Mouse (Mus musculus): ENCODE results near the gene Bicd2. TPM values are rescaled to one million over a fixed set of nuclear protein-coding genes. Genes with fewer than 3 reads are reported as not detected.

The Bicd2 gene
- 38.7 and 40.6 TPM in 2 replicates for polyA plus RNA-seq (2015; fragmentation: Nextera tagmentation; extraction: Ambion mirVana)

- Histone ChIP-seq H3K9ac (peak within 1 kb of the TSS; percentile 96), H3K4me2 (peak within 1 kb of the TSS; percentile 84), H3K9me3 (no peaks in the 10 kb centered on the region), H3K27ac (replicated peaks) (peak within 1 kb of the TSS; percentile 78), H3K36me3 (no peaks in the 10 kb centered on the region), H3K4me3 (peak within 1 kb of the TSS; percentile 98), H3K4me1 (peaks cover 50% of the 10 kb centered on the region), H3K27me3 (replicated peaks) (no peaks in the 10 kb centered on the region)
- under 1% methylated on average over 74 of the region's 74 CpGs for WGBS
- ATAC-seq (ENCODE audit: extremely low read depth, insufficient number of reproducible peaks, low FRiP score, low TSS enrichment): peak; percentile 98
Observed at GRCm38 (mm10) chr13:49341012-49341830, at the start of gene Bicd2. Gene Bicd2, plus strand, starts transcription at chr13:49341585.

GRCm38 (mm10) chr13:49291949-49292348 is 49.4 kb upstream of the Bicd2 start:
- no peaks in the 10 kb centered on the region for H3K36me3 ChIP-seq
- no peak for ATAC-seq (ENCODE audit: extremely low read depth, insufficient number of reproducible peaks, low FRiP score, low TSS enrichment)
- WGBS: 83% methylated on average over 6 of the region's 6 CpGs
- no peak overlapping the region for H3K9ac ChIP-seq
- peaks cover 7% of the 10 kb centered on the region for H3K9me3 ChIP-seq
- H3K27me3 ChIP-seq (replicated peaks): no peaks in the 10 kb centered on the region
- no peaks in the 10 kb centered on the region; the same call in 1 of the 2 replicates for H3K4me1 ChIP-seq
- H3K27ac ChIP-seq (replicated peaks): no peak overlapping the region
- H3K4me3 ChIP-seq: no peak overlapping the region
- no peak overlapping the region for H3K4me2 ChIP-seq

DNA sequence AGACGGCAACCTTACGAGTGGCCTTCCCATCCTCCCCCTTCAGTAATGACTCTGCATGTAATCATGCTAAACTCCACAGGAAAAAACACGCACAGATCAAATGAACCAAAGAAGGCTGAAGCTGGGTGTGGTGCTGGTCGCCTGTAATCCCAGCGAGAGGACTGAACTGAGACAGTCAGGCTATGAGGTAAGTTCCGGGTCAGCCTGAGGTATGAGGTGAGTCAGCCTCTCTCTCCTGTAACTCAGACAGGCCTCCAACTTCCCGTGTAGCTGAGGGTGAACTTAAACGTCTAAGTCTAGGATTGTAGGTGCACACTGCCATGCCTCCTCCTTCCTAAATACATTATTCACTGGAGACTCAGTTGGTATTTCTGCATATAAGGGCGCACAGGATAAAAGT is 47.3 kb upstream of the Bicd2 start:
- 69% methylated on average over 9 of the region's 9 CpGs for WGBS
- Histone ChIP-seq H3K9me3 (peaks cover 7% of the 10 kb centered on the region), H3K9ac (no peak overlapping the region), H3K4me2 (no peak overlapping the region), H3K36me3 (no peaks in the 10 kb centered on the region), H3K27ac (replicated peaks) (no peak overlapping the region), H3K4me1 (no peaks in the 10 kb centered on the region; the same call in 1 of the 2 replicates), H3K4me3 (no peak overlapping the region), H3K27me3 (replicated peaks) (no peaks in the 10 kb centered on the region)
- no peak for ATAC-seq (ENCODE audit: extremely low read depth, insufficient number of reproducible peaks, low FRiP score, low TSS enrichment)

DNA sequence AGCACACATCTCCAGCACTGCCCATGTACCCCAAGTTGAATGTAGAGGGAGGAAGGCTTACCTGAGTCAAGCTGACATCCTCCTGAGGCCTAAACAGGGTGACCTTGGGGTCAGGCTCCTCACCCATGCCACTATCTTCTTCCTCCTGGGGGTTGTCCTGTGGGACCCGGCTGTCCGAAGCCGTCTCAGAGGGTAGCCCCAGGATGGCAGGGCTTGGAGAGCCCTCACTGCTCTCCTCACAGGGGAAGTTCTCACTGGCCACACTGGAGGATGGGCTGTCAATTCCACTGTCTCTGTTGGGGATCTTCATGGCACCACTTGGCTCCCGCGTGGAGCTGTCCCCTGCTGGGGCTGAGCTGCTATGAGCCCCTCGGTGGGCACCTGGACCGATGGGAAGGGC is 45.1 kb upstream of the Bicd2 start:
- no peaks in the 10 kb centered on the region for H3K4me1 ChIP-seq
- H3K4me2 ChIP-seq: no peak overlapping the region
- H3K36me3 ChIP-seq: no peaks in the 10 kb centered on the region
- 74% methylated on average over 7 of the region's 7 CpGs for WGBS
- H3K27me3 ChIP-seq (replicated peaks): no peaks in the 10 kb centered on the region
- peaks cover 6% of the 10 kb centered on the region for H3K9me3 ChIP-seq
- H3K4me3 ChIP-seq: no peak overlapping the region
- no peak overlapping the region for H3K27ac ChIP-seq (replicated peaks)
- no peak; the same call in 1 of the 2 replicates for ATAC-seq (ENCODE audit: extremely low read depth, insufficient number of reproducible peaks, low FRiP score, low TSS enrichment)
- no peak overlapping the region for H3K9ac ChIP-seq

DNA sequence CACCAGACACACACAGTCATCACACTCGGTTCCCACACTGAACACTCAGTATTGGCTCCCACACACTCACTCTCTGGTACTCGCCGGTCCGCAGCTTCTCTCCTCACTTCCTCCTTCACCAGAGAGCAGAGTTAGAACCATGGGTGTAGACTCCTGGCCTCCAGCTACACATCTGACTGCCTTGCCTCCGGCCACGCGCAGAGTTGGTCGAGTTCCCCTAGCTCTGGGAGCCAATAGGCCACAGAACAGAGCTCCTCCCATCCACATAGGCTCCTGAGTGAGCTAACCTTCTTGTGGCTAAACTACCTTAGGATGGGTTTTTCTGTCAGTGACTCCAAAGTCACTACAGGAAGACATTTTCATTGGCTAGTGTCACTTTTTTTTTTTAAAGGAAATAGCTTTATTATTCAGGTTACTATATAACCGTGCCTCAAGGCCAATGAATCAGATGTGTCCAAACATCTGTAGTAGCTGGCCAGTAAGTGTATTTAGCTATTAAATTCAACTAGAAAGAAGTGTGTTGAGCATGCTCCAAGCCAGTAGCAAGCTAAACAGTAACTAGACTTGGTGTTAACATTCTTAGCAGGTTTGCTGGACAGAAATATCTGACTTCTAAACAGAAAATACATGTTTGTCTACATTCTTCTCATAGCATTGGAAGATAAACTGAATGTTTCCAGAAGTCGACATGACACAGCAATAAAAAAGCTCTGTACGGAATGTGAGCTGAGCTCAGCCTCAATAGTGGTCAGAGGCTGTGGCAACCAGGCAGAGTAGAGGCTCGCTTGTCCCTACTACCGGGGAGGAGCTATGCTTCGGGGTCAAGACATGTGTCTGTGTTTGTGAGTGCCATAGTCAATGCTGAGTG is 42.6 kb upstream of the Bicd2 start:
- no peak overlapping the region for H3K27ac ChIP-seq (replicated peaks)
- no peaks in the 10 kb centered on the region for H3K36me3 ChIP-seq
- H3K4me3 ChIP-seq: no peak overlapping the region
- no peaks in the 10 kb centered on the region for H3K9me3 ChIP-seq
- 58% methylated on average over 14 of the region's 14 CpGs for WGBS
- H3K4me2 ChIP-seq: no peak overlapping the region
- H3K27me3 ChIP-seq (replicated peaks): no peaks in the 10 kb centered on the region
- ATAC-seq (ENCODE audit: extremely low read depth, insufficient number of reproducible peaks, low FRiP score, low TSS enrichment): no peak
- H3K9ac ChIP-seq: no peak overlapping the region
- no peaks in the 10 kb centered on the region for H3K4me1 ChIP-seq

DNA sequence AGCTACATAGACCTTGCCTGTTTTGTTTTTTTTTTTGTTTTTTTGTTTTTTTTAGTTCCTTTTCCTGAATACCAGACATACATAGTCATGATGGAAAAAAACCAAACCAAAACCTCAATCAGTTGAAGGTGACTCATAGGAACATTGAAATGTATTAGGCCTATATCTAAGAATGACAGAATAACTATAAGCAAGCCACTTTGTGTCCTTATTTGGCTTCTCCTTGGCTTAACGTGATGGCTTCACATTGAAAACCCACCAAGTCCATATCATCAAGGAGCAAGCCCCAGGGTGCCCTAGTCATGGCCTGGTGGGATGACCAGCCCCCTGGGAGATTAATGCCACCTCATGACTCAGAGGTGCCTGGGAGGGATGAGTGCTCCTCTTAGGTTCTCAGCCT is 40.6 kb upstream of the Bicd2 start:
- Histone ChIP-seq H3K9me3 (no peaks in the 10 kb centered on the region), H3K36me3 (no peaks in the 10 kb centered on the region), H3K27ac (replicated peaks) (no peak overlapping the region), H3K4me3 (no peak overlapping the region), H3K9ac (no peak overlapping the region), H3K4me2 (no peak overlapping the region), H3K4me1 (no peaks in the 10 kb centered on the region), H3K27me3 (replicated peaks) (no peaks in the 10 kb centered on the region)
- ATAC-seq (ENCODE audit: extremely low read depth, insufficient number of reproducible peaks, low FRiP score, low TSS enrichment): no peak
- WGBS: 57% methylated on average over 1 of the region's 1 CpGs

DNA sequence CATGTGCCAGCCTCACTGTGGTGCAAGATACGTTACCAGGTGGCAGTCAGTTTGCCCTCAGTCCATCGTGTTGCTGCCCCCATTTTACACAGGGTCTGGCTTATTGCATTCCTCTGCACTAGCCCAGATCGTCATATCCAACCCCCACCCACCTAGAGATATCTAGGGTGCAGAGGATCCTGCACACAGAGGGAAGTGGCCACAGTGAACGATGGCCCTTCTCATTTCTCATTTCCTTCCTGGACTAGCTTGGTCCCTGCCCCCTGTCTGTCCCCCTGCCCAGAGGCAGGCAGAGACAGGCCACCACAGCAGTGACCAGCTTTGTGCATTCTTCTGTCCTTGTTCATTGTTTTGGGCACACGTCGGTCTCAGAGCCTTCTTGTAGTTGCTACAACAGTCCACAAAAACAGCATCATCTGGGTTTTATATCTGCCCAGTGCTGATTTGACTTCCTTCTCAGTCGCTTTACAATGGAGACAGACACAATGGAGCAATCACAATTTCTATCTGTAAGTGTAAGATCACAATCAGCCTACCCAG is 34.5 kb upstream of the Bicd2 start:
- Histone ChIP-seq H3K4me1 (peaks cover 21% of the 10 kb centered on the region), H3K36me3 (no peaks in the 10 kb centered on the region), H3K4me3 (peak overlapping the region; percentile 30), H3K27ac (replicated peaks) (peak overlapping the region; percentile 91), H3K27me3 (replicated peaks) (no peaks in the 10 kb centered on the region), H3K9ac (peak overlapping the region; percentile 73), H3K9me3 (no peaks in the 10 kb centered on the region), H3K4me2 (peak overlapping the region; percentile 64)
- 21% methylated on average over 7 of the region's 7 CpGs for WGBS
- ATAC-seq (ENCODE audit: extremely low read depth, insufficient number of reproducible peaks, low FRiP score, low TSS enrichment): no peak

DNA sequence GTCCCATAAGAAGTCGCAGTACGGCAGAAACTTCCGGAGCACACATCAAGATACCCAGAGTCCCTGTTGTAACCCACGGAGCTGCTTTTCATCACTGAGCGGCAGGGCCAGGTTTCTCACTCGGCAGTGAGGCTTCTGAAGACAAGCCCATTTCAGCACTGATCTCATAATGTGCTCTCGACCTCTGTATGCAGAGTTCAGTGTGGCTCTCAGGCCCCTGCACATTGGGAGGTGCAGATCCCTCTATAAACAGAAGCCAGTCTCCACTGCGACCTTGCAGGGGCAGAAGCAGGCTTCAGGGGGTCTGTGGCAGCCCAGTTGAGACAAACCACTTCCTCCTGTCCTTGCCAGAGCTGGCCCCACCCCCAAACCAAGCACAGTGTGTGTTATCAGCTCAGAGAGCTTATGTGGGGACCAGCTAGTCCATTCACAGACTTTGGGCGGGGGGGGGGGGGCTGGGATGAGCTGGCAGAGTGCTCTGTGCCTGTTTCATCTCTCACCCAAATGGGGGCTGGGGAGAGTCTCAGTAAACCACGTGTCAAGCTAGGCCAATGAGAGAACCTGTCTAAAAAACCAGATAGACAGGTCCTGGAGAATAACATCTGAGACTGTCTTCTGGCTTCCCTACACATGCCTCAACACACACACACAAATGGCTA is 33.9 kb upstream of the Bicd2 start:
- peak; percentile 67 for ATAC-seq (ENCODE audit: extremely low read depth, insufficient number of reproducible peaks, low FRiP score, low TSS enrichment)
- Histone ChIP-seq H3K9ac (peak overlapping the region; percentile 73), H3K9me3 (no peaks in the 10 kb centered on the region), H3K27ac (replicated peaks) (peak overlapping the region; percentile 91), H3K4me1 (peaks cover 21% of the 10 kb centered on the region), H3K4me2 (peak overlapping the region; percentile 64), H3K27me3 (replicated peaks) (no peaks in the 10 kb centered on the region), H3K4me3 (peak overlapping the region; percentile 30), H3K36me3 (no peaks in the 10 kb centered on the region)
- 5% methylated on average over 10 of the region's 10 CpGs for WGBS

DNA sequence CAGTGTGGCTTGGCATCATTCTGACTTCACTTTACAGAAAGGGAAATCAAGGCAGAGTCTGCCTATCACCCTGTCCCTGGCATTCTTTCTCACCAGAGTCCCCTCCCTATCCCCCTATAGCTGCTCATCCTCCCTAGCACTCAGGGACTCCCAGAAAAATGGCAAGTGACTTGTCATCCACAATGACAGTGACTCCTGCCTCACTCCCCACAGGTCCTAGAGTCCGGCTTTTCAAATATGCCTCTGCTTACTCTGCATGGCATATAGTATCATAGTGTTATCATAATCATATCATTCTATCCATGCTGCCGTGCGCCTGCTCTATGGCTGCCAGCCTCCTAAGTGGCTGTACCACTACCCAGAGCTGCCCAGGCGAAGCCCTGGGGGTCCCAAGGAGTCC is 33.2 kb upstream of the Bicd2 start:
- H3K9ac ChIP-seq: no peak overlapping the region
- peaks cover 21% of the 10 kb centered on the region for H3K4me1 ChIP-seq
- no peak overlapping the region for H3K4me2 ChIP-seq
- no peak overlapping the region for H3K4me3 ChIP-seq
- H3K36me3 ChIP-seq: no peaks in the 10 kb centered on the region
- H3K27me3 ChIP-seq (replicated peaks): no peaks in the 10 kb centered on the region
- no peaks in the 10 kb centered on the region for H3K9me3 ChIP-seq
- H3K27ac ChIP-seq (replicated peaks): peak overlapping the region; percentile 91
- 79% methylated on average over 4 of the region's 4 CpGs for WGBS
- ATAC-seq (ENCODE audit: extremely low read depth, insufficient number of reproducible peaks, low FRiP score, low TSS enrichment): no peak

DNA sequence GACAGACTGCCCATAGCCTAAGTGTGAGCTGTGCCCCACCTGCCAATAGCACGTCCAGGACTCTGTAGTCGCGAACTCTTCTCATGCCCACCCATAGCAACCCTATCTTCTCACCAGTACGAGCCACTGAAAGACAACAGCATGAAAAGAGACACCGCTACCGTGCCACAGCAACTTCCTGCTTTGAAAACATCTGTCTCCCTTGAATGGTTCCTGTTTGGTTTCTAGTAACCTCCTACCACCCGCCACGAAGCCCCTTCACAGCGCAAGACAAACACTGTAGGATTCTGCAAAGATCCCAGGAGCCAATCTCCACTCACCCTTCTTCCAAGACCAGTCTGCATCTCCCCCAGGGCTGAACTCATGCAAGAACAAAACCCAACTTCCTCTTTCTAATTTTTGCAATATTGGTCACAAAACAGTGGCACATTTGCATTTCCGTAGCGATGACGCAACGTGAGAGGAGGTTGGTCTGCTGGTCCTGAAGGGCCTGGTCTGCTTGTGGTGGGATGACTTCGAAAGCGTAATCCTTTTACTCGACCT is 32.5 kb upstream of the Bicd2 start:
- no peak overlapping the region for H3K4me3 ChIP-seq
- H3K27ac ChIP-seq (replicated peaks): no peak overlapping the region
- ATAC-seq (ENCODE audit: extremely low read depth, insufficient number of reproducible peaks, low FRiP score, low TSS enrichment): no peak
- no peaks in the 10 kb centered on the region for H3K27me3 ChIP-seq (replicated peaks)
- no peak overlapping the region for H3K4me2 ChIP-seq
- no peak overlapping the region for H3K9ac ChIP-seq
- whole genome bisulfite sequencing: 74% methylated on average over 16 of the region's 16 CpGs
- peaks cover 21% of the 10 kb centered on the region for H3K4me1 ChIP-seq
- no peaks in the 10 kb centered on the region for H3K9me3 ChIP-seq
- no peaks in the 10 kb centered on the region for H3K36me3 ChIP-seq

DNA sequence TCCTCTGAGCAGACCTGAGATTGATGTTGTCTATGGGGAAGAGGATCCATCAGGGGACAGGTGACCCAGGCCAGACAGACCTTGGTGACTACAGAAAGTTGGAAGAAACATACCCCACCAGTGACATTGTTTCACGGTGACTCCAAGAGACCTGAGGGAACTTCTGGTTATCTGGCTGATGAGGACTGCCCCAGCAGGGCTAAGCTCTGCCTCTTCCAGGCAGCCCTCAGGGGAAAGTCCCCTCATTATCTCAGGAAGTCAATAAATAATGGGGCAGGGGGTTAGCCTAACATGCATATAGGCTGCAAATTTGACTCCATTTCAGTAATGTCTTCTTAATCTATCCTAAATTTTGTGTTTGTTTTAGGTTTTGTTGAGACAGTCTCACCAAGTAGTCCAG is 31.9 kb upstream of the Bicd2 start:
- Histone ChIP-seq H3K4me1 (peaks cover 21% of the 10 kb centered on the region), H3K9me3 (no peaks in the 10 kb centered on the region), H3K4me3 (no peak overlapping the region), H3K27ac (replicated peaks) (no peak overlapping the region), H3K9ac (no peak overlapping the region), H3K27me3 (replicated peaks) (no peaks in the 10 kb centered on the region), H3K36me3 (no peaks in the 10 kb centered on the region), H3K4me2 (no peak overlapping the region)
- no peak for ATAC-seq (ENCODE audit: extremely low read depth, insufficient number of reproducible peaks, low FRiP score, low TSS enrichment)
- 71% methylated on average over 1 of the region's 1 CpGs for WGBS
